Mouse (Mus musculus) neutrophil, adult 83 days (primary cell): Measurements from ENCODE around the gene Eif1b. TPM values are rescaled to one million over a fixed set of nuclear protein-coding genes. Genes with fewer than 3 reads are reported as not detected.

ENCODE experiments used
- total RNA-seq, 2 experiments: library from RNA; stranded (reverse); gene quantifications; one replicate each; pipeline ENCODE4 v1.2.4; 2023

Eif1b gene
- total RNA-seq, result 10 to 100 TPM; 35.7 to 41.2 TPM

GRCm38 (mm10) chr9:120492010-120492399 is at the start of gene Eif1b:
Gene Eif1b (plus strand): TSS chr9:120492232.

GRCm38 (mm10) chr9:120539662-120540251 is 47.7 kb downstream of the Eif1b start, which contains the start of gene Entpd3:
Gene Entpd3 (plus strand): TSS chr9:120539818.

Other genes with a start within 250 kb of the Eif1b start
- gene Myrip, start 190.7 kb upstream of the Eif1b start, total RNA-seq, result 1 to 10 TPM in 1 of 2 experiments, not detected in 1; 1.1 TPM
- gene Entpd3, start 47.6 kb downstream of the Eif1b start, total RNA-seq, result 1 to 10 TPM in 1 of 2 experiments, under 1 TPM in 1; 0.81 to 2.2 TPM
- 100 to 1,000 TPM; 294 to 310 TPM for gene Rpl14, start 79.2 kb downstream of the Eif1b start, total RNA-seq